Mouse (Mus musculus): ENCODE measurements around the gene Sdccag8.
A peak's percentile ranks its signal among the peaks of the same experiment; 100 is the strongest.
"Not testable (repeated sequence)": the region's sequence is repeated elsewhere in the genome, so short reads cannot be mapped to it uniquely, and the experiment has no call there.

The Sdccag8 gene

DNA sequence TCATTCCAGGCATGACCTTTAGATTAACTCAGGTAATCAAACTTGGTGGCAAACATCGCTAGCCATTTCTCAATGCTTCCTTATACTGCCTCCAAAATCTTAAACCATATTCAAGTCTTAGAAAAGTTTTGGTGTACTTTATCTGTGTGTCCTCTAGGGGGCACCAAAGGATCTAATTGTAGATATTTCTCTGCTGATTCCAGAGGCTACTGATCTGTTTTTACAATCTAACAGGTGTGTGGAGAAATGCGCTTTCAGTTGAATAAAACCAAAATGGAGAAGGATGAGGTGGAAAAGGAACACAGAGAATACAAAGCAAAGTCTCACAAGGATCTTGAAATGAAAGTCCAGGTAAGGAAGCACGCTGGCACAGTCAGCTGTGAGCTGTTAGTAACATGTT lies 63.3 kb downstream of the Sdccag8 start:
- peak; percentile 39 for DNase-seq (ENCODE audit: low read depth, low spot score)

DNA sequence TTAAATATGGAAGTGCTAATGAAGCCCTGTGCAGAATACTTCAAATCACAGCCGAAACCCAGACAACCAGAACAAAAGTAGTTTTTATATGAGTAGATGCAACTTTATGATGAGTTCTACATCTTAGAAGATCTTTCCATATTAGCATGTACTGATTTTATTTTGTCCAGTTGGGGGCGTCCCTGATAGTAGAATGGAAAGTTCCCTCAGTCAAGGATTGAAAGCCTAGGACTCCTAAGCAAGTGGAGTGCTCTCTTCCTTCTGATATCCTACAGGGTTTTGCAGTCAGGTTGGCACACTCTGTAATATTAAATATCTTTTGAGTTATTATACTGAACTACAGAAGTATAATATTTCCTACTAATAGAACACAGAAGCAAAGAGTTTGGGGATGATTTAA lies 64.5 kb downstream of the Sdccag8 start:
- peak; percentile 25 for DNase-seq (ENCODE audit: low read depth, low spot score)

DNA sequence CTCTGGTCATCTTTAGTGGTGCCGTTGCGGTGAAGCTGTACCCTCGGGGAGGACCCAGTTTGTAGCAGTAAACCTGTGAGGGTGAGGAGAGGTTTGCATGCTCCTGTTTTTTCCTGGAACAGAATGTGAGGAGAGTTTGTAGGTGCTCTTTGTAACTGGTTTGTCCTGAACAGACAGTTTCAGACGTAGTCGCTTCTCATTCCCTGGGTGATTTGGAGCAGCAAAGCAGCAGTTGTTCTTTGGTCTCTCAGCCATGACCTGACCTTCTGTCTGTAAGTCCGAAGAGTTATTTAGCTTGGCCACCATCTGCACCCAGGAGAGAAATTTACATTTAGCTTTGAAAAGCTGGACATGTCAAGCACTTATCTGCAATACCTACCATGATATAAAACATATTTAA lies 65.2 kb downstream of the Sdccag8 start:
- no peak for DNase-seq (ENCODE audit: low read depth, low spot score)

DNA sequence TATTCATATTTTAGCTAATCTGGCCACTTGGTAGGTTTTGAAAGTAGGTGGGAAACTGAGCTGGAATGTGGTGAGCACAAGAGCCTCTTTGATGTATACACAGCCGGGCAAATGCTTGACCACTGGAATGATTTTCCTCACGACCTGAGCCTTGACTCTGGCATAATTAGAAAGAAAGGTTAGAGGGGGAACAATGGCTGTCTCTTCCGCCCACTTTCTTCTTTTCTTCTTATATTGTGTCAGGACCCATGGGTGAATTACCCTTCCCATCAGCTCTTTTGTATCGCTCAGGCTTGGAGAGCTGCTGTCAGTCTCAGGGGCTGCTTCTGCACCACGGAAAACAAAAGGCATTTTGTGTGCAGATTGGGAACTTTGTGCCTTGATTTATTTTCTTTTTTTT lies 65.6 kb downstream of the Sdccag8 start:
- DNase-seq (ENCODE audit: low read depth, low spot score), result no peak

DNA sequence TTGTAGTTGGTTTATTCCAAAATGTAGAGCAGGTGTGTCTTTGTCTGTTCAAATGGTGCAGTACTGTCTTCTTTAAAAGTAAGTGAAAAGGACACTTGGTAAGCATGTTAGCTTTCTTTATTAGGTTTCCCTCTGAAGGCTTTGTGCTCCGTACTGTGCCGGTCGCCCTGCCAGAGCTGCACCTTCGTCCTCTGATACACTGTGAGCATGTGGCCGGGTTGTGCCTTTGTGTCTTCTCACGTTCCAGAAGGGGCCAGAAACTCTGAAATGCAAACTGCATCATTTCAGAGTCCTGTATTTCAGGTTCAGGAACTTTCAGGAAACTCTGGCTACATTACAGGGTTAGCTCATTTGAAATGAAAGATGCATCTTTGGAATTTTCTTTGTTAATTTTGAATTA lies 66.5 kb downstream of the Sdccag8 start:
- DNase-seq (ENCODE audit: low read depth, low spot score), result no peak

DNA sequence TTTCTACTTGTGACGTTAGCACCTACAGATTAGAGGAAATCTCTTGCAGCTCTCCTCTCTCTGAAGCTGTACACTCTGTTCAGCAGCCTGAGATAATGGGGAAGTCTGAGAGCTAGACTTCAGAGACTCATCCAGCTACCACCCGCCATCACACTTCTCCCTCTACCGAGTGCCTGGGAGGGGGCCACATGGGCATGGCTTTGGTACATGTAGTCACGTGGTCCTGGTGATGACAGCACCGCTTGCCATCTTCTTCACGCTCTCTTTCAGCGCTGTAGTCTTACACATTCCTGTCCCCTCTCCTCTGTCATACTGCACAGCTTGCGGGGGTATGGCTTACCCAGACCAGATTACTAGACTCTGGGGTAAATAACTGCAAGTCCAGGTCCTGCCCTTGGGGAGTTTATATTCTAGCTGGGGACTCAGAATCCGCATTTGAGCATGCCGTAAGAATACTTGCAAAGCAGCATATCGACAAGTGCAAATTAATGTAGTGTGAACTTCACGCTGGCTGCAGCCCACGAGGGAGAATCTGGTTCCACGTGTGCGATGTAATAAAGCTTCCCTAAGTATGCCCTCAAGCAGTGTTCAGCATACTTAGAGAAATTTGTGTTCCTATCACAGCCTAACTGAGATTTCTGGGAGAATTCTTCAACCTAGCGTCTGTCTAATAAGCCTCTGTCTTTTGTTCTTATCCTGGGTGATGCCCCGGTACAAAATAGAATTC lies 70.9 kb downstream of the Sdccag8 start:
- no peak for DNase-seq (ENCODE audit: low read depth, low spot score)

DNA sequence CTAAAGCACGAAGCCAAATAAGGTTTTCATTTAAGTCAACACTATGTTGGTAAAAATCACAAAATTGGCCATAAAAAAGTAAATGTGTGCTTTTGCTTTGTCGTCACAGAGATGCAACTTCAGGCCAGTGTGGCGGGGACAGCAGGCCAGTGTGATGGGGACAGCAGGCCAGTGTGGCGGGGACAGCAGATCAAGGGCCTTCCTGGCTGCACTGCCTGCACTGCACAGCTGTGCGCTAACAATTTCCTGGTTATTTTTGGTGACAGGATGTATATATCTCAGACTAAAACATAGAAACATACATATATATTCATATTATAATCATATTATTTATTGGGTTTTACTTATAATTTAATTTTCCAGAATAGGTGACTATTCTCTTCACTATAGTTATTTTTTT lies 71.5 kb downstream of the Sdccag8 start:
- no peak for DNase-seq (ENCODE audit: low read depth, low spot score)

DNA sequence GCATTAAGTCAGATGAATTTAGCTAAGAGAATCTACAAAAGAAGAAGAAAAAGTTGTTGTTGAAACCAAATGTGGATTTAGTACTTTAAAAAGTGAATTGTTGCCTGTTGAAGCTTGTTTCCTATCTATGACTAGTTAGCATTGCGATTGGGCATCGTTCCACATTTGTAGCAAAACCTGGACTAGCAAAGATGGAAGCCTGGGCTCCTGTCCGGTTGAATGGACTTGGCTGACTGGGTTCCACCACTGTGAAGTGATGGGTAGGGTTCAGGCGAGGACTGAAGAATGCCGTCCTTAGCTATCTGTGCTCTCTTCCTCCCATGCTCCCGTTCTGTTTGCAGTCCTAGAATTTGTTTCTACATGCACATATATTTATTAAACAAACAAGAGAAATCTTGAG lies 89.3 kb downstream of the Sdccag8 start:
- DNase-seq (ENCODE audit: low read depth, low spot score), result no peak

DNA sequence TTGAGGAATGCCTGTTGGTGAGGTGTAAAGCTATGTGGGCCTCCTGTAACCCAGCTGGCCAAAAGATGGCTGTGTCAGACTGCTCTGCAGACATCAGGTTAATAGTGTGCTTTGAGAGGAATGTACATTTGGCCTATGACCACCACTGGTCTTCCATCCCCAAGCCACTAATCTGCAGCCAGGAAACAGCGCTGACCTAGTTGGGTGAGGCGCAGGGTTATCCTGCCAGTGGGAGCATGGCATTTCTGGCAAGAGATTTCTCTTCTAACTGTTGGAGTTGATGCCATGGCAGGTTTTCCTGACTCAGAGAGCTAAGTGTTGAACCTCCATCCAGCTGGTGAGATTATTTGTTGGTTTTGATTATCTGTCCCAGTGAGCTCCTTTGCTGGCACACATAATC lies 101.5 kb downstream of the Sdccag8 start:
- DNase-seq (ENCODE audit: low read depth, low spot score), result no peak

DNA sequence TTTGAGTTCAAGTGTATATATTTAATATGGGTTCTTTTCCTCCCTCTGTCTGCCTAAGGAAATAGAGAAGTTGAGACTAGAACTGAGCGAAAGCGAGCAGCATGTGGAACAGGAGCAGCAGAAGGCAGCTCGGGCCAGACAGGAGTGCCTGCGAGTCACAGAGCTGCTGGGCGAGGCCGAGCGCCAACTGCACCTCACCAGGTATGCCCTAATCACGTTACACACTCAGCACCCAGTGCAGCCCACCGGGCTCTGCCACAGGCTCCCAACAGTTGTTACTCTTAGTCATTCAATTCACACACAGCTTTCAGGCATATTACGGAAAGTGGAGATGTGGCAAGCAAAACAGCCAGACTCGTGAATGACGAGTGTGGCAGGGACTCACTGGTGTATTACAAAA lies 105.0 kb downstream of the Sdccag8 start:
- DNase-seq (ENCODE audit: low read depth, low spot score), result no peak

DNA sequence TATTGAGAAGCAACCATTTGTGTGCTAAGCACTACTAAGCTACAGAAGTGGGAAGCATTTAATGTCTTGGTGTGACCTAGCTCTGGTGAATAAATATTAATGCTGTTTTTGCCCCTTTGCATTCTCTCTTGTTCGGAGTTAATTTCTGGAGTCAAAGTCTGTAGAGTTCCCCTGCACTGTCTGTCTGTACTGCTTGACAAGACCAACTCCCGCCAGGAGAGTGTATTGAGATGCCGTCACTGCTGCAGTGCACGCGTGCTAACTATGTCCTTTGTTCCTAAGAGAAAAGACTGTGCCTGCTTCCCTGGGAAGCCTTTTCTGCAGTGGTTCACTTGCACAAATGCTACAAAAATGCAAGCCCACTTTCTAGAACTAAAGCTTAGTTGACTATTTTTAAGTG lies 108.4 kb downstream of the Sdccag8 start:
- no peak for DNase-seq (ENCODE audit: low read depth, low spot score)

DNA sequence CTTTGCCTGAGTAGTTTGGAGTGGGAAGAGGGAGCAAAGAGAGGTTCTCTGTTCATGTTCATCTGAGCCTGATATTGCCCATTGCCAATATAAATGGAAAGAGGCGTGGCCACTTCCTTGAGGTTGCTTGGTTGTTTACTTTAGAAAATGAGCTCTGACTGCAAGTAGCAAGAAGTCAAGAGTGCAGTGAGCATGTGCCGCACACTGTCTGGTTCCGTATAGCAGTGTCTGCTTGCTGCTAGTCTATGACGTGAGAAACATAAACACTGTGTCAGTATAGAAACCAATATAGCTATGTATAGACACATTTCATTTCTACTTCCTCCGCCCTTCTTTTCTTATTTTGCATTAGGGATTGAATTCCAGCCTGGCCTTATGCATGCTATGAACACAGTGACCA lies 111.5 kb downstream of the Sdccag8 start:
- DNase-seq (ENCODE audit: low read depth, low spot score), result no peak

DNA sequence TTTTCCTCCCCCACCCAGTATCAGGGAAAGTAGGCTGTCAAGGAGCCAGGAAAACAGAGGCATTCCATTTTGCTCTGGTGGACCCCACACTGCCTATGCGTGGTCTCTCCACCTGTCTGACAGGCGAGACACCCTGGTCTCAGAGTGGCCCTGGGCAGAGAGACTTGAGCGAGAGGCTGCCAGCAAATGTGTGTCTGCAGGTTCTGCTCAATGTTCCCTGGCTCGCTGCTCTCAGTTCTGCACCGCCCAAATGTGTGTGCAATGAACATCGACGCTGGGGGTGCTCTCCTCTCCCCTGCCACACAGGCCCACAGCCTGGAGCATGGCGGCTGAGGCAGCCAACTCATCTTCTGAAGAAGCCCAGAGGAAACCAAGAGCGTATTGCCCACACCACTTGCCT lies 112.9 kb downstream of the Sdccag8 start:
- DNase-seq (ENCODE audit: low read depth, low spot score), result no peak

DNA sequence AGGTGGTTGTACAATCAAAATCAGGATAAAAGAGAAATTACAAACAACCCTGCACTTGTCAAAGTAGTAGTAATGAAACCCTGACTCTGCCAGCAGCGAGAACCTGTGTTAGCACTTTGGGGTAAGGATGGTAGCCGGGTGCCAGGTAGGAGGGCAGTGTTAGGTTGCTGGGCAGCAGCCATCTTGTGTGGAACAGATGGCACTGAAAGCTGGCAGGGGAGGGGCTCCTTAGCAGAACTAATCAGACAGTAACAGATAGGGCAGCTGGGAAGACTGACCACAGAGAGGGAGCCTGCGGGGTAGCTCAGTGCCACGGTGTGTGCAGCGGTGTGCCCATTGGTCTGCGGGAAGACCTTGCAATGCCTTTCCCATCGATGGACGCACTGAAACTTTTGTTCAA lies 115.2 kb downstream of the Sdccag8 start:
- DNase-seq (ENCODE audit: low read depth, low spot score), result peak; percentile 17

DNA sequence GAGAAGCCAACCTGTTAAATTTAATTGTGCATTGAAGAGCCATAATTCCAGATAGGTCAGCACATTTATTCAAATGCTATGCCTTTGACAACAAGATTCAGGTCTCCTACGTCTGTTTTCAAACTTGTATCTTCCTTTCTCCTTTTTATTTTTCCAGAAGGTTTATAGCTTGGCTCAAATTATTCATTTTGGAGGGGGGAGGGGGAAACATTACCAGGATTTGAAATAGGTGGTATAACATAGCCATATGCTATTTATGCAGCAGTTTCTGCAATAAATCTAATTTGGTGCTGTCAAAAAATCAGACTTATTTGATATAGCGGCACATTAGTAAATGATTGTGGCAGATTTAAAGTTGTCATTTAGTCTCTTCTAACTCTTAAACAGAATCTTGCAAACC lies 116.1 kb downstream of the Sdccag8 start:
- no peak for DNase-seq (ENCODE audit: low read depth, low spot score)

DNA sequence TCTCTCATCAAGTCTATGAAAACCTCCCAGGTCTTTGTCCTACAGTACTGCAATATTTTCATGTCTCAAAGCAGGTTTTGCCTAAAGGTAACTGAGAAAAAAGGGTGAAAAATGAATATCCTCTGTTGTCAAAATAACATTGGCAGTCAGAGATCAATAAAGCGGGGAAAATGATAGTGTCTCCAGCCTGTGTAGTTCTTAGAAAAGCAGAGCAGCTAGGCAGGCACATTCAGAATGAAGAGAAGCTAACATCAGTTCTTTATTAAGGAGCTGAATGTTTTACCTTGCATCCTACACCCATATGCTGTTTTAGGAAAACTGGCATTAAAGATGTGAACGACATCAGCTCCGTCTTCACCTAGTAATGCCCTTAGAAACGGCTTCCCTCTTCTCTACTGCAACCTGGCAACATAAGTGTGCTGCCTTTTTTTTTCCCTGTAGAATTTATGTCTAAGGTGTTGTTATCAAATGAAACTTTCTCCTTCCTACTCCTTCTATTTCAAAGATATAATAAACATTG lies 116.6 kb downstream of the Sdccag8 start:
- no peak for DNase-seq (ENCODE audit: low read depth, low spot score)

DNA sequence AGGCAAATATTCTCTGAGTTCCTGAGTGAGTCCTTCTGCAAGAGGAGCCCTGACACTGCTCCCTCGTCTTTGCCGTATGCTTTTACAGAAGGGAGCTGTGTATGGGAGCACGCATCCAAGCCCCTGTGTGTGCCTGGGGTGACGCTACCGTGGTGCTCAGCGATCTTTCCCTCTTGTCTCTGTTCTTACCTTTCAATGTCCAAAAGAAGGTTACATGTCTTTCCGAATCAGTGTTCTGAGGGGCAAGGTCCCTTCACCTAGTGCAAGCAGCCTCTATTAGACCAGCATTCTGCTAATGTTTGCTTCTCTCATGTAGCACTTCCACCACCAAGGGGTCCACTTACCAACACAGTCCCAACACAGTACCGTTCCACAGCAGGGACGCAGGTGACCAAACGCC lies 117.1 kb downstream of the Sdccag8 start:
- no peak for DNase-seq (ENCODE audit: low read depth, low spot score)

DNA sequence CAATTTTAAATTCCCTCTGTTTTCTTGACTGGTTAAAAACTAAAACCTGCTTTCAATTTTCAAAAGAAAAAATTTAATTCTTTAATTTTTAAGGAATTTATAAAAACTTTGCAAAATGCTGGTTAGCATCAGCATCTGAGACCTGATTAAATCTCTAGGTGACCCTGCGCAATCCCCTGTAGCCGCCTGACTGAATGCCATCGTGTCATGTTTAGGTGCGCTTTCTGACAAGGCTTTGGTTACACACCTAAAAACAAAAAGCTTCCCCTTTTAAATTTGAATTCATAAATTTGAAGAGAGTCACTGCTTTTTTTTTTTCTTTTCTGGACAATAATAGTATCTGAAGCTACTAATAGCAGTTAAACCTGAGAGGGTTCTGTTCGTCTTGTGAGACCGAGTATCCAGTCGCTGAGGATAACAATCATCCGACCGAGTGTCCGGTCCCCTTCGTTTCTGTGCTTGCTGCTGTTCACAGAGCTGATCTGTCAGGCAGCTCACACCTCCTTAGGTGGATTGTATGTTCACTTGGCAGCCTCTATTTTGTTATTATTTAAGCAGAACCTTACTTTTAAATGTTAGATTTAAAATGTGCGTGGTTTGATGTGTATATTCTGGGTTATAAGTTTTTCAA lies 118.0 kb downstream of the Sdccag8 start:
- no peak for DNase-seq (ENCODE audit: low read depth, low spot score)

DNA sequence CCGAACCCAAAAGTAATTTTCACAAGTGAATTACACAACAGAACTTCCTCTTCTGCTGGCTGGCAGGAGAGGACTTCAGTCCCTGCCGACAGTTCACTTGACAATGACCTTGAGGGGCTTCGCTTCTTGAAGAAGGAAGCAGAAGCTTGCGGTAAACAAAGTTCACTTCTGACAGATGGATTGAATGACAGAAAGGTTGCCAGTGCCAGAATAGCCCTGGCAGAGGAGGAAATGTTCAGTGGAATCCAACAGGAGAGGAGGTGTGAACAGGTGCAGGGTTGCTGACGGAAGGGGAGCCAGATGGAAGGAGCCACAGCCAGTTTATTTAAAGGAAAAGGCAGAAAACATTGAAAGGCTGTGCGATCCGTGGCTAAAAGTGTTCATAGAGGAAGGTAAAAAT lies 118.9 kb downstream of the Sdccag8 start:
- DNase-seq (ENCODE audit: low read depth, low spot score), result no peak

DNA sequence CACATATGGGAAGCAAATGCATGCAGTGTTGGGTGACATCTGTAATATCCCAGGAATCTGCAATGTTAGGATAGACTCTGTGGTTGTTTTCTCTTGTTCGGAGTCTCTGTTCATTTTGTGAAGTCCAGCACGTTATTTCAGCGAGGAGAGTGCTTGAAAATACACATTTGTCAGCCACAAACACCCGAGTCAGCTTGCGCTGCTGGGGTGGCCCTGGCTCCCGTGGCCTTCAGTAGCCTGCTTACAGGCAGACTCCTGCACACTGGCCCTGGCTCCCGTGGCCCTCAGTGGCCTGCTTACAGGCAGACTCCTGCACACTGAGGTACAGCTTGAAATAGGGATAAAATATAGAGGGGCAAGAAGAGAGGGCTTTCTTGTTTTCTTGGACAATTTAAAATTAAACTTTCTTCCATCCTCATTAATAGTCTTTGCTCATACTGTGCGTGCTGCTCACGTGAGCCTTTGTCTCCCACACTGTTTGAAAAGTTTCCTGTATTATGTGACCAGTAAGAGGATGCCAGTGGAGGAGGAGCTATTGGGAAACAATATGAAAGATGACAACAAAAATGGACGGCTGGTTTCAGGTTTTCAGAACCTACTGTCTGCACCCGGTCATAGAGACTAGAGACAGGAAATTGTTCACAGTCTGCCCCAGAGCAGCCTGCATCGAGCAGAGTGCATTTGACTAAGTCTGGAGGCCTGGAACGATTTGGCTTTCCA lies 119.7 kb downstream of the Sdccag8 start:
- no peak for DNase-seq (ENCODE audit: low read depth, low spot score)

DNA sequence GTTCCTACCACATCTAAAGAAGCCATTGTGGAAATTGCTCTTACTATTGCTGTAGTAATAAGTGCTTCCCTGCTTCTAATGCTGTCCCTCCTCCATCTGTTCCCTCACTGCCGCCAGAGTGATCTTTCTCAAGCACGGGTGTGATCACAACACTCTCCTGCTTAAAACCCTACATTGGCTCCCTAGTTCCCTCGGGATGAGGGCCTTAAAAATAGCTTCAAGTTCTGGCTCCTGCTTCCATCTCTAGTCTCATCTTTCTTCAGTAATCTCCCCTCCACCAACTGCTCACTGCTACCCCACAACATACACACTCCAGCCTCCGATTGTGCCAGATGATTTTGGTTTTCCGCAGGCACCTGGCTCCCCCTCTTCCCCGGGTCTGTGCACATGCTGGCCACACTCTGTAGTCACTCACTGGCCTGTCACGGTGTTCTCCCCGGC lies 125.5 kb downstream of the Sdccag8 start:
- no peak for DNase-seq (ENCODE audit: low read depth, low spot score)

DNA sequence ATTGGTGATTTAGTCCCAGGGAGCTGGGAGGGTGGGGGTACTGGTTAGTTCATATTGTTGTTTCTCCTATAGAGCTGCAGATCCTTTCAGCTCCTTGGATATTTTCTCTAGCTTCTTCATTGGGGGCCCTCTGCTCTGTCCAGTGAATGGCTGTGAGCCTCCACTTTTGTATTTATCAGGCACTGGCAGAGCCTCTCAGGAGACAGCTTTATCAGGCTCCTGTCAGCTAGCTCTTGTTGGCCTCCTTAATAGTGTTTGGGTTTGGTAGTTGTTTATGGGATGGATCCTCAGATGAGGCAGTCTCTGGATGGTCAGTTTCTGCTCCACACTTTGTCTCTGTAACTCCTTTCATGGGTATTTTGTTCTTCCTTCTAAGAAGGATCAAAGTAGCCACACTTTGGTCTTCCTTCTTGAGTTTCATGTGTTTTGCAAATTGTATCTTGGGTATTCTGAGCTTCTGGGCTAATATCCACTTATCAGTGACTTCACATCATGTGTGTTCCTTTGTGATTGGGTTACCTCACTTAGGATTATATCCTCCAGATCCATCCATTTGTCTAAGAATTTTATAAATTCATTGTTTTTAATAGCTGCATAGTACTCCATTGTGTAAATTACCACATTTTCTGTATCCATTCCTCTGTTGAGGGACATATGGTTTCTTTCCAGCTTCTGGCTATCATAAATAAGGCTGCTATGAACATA lies 127.0 kb downstream of the Sdccag8 start:
- not testable (repeated sequence) for DNase-seq (ENCODE audit: low read depth, low spot score)
